Mouse (Mus musculus) limb, embryonic 11.5 days (tissue): ENCODE measurements around the gene B3gnt9. TPM values are rescaled to one million over a fixed set of nuclear protein-coding genes. Genes with fewer than 3 reads are reported as not detected.

Experiments used
- ATAC-seq: fragments of 200-750 bp; cut with Nextera tagmentation; 2 replicates; pipeline ENCODE4 v1.8.0; 2017; ENCODE audit warnings: low read depth; ENCODE audit not compliant: insufficient number of reproducible peaks, low FRiP score, low TSS enrichment
- DNase-seq: peaks from one replicate; pipeline ENCODE4 v3.0.0-alpha.2; 2015; ENCODE audit warnings: low spot score
- H3K27ac ChIP-seq: fragments of 300-500 bp; sonication (generic); replicated peaks from 2 replicates; pipeline ENCODE4 v1.5.1; 2014; ENCODE audit warnings: low read depth, mild to moderate bottlenecking, low read length
- H3K27me3 ChIP-seq: fragments of 300-500 bp; sonication (generic); 2 replicates; pipeline ENCODE4 v1.6.1; 2014; ENCODE audit warnings: mild to moderate bottlenecking, low read length, mixed read lengths; ENCODE audit not compliant: control insufficient read depth, insufficient read depth
- H3K36me3 ChIP-seq: fragments of 300-500 bp; sonication (generic); 2 replicates; pipeline ENCODE4 v1.6.1; 2014; ENCODE audit warnings: mild to moderate bottlenecking, low read length, moderate library complexity, mixed read lengths; ENCODE audit not compliant: control insufficient read depth, insufficient read depth
- H3K4me1 ChIP-seq: fragments of 300-500 bp; sonication (generic); 2 replicates; pipeline ENCODE4 v1.6.1; 2014; ENCODE audit warnings: low read length, mixed read lengths; ENCODE audit not compliant: control insufficient read depth, insufficient read depth
- H3K4me2 ChIP-seq: fragments of 300-500 bp; sonication (generic); 2 replicates; pipeline ENCODE4 v1.6.1; 2014; ENCODE audit warnings: low read depth, mild to moderate bottlenecking, moderate library complexity; ENCODE audit not compliant: severe bottlenecking
- H3K4me3 ChIP-seq: fragments of 300-500 bp; sonication (generic); 2 replicates; pipeline ENCODE4 v1.5.1; 2014; ENCODE audit warnings: low read depth, low read length
- H3K9ac ChIP-seq: fragments of 300-500 bp; sonication (generic); 2 replicates; pipeline ENCODE4 v1.6.1; 2014; ENCODE audit warnings: mild to moderate bottlenecking, low read length
- H3K9me3 ChIP-seq: fragments of 300-500 bp; sonication (generic); 2 replicates; pipeline ENCODE4 v1.6.1; 2016; ENCODE audit warnings: low read length; ENCODE audit not compliant: control insufficient read depth
- WGBS: fragments of 180-500 bp; shearing (Covaris S2); extraction: QIAGEN DNeasy Blood & Tissue Kit; methylation state at CpG from one replicate; pipeline ENCODE4 v1.1.7; 2014; 5-methylcytosine and 5-hydroxymethylcytosine counted together
- polyA plus RNA-seq: library from polyadenylated mRNA; unstranded; fragments of >200 nt; fragmentation: Nextera tagmentation; extraction: Ambion mirVana; gene quantifications from 2 replicates; pipeline ENCODE4 v1.2.1, GENCODE M21; 2014

B3gnt9 gene
- polyA plus RNA-seq, 1 experiment from 2014 or later, result 2.4 TPM

- peaks cover 3% of the 10 kb centered on the region; the same call in 1 of the 2 replicates for H3K9me3 ChIP-seq
- WGBS, result under 1% methylated on average over 65 of the region's 65 CpGs
- no peak overlapping the region for H3K27ac ChIP-seq
- peaks cover 81% of the 10 kb centered on the region for H3K27me3 ChIP-seq
- peaks cover 24% of the 10 kb centered on the region for H3K4me1 ChIP-seq
- H3K4me2 ChIP-seq, result peak overlapping the region; percentile 65
- peak overlapping the region; percentile 32 for H3K4me3 ChIP-seq
- DNase-seq, result peak; percentile 82
- no peaks in the 10 kb centered on the region; the same call in 1 of the 2 replicates for H3K36me3 ChIP-seq
- H3K9ac ChIP-seq, result peak overlapping the region; percentile 9; the same call in 1 of the 2 replicates
- ATAC-seq, result peak; percentile 66
Measured at GRCm38 (mm10) chr8:105268342-105269074, 13.6 kb upstream of the B3gnt9 start.

- H3K4me3 ChIP-seq, result no peak overlapping the region
- peaks cover 24% of the 10 kb centered on the region for H3K4me1 ChIP-seq
- peaks cover 3% of the 10 kb centered on the region; the same call in 1 of the 2 replicates for H3K9me3 ChIP-seq
- no peak for DNase-seq
- peaks cover 71% of the 10 kb centered on the region for H3K27me3 ChIP-seq
- no peak for ATAC-seq
- 13% methylated on average over 13 of the region's 13 CpGs for WGBS
- H3K9ac ChIP-seq, result no peak overlapping the region
- no peak overlapping the region for H3K27ac ChIP-seq
- H3K4me2 ChIP-seq, result peak overlapping the region; percentile 7; the same call in 1 of the 2 replicates
- H3K36me3 ChIP-seq, result no peaks in the 10 kb centered on the region; the same call in 1 of the 2 replicates
Measured at GRCm38 (mm10) chr8:105266775-105267174, 11.8 kb upstream of the B3gnt9 start.

- Histone ChIP-seq H3K9ac (no peak overlapping the region), H3K4me3 (peak overlapping the region; percentile 63), H3K36me3 (no peaks in the 10 kb centered on the region; the same call in 1 of the 2 replicates), H3K27me3 (peaks cover 62% of the 10 kb centered on the region), H3K27ac (no peak overlapping the region), H3K4me2 (peak overlapping the region; percentile 81), H3K4me1 (peaks cover 20% of the 10 kb centered on the region), H3K9me3 (peaks cover 3% of the 10 kb centered on the region; the same call in 1 of the 2 replicates)
- DNase-seq (no peak), ATAC-seq (no peak)
- WGBS, result 10% methylated on average over 10 of the region's 10 CpGs
Measured at GRCm38 (mm10) chr8:105265128-105265527, 10.2 kb upstream of the B3gnt9 start.

- Histone ChIP-seq H3K9ac (peak within 1 kb of the TSS; percentile 58), H3K4me2 (peak within 1 kb of the TSS; percentile 81), H3K27me3 (peaks cover 62% of the 10 kb centered on the region), H3K27ac (no peak within 1 kb of the TSS), H3K36me3 (no peaks in the 10 kb centered on the region; the same call in 1 of the 2 replicates), H3K9me3 (peaks cover 3% of the 10 kb centered on the region; the same call in 1 of the 2 replicates), H3K4me1 (peaks cover 20% of the 10 kb centered on the region), H3K4me3 (peak within 1 kb of the TSS; percentile 63)
- WGBS, result 1% methylated on average over 54 of the region's 54 CpGs
- DNase-seq (peak; percentile 71), ATAC-seq (no peak)
Measured at GRCm38 (mm10) chr8:105264024-105264982, 9.3 kb upstream of the B3gnt9 start, which contains the start of the genes Tradd and Fbxl8. Tradd (minus strand) TSS chr8:105264609. Fbxl8 (plus strand) TSS chr8:105264648.

- ATAC-seq, result no peak
- Histone ChIP-seq H3K9ac (no peak overlapping the region), H3K27me3 (peaks cover 62% of the 10 kb centered on the region), H3K4me3 (no peak overlapping the region), H3K4me1 (peaks cover 18% of the 10 kb centered on the region), H3K4me2 (no peak overlapping the region; the same call in 1 of the 2 replicates), H3K9me3 (peaks cover 3% of the 10 kb centered on the region; the same call in 1 of the 2 replicates), H3K36me3 (no peaks in the 10 kb centered on the region; the same call in 1 of the 2 replicates), H3K27ac (no peak overlapping the region)
- no peak for DNase-seq
- 44% methylated on average over 16 of the region's 16 CpGs for WGBS
Measured at GRCm38 (mm10) chr8:105263244-105263912, 8.4 kb upstream of the B3gnt9 start.

- H3K36me3 ChIP-seq, result no peaks in the 10 kb centered on the region
- no peak overlapping the region for H3K9ac ChIP-seq
- no peak overlapping the region for H3K27ac ChIP-seq
- 85% methylated on average over 12 of the region's 12 CpGs for WGBS
- DNase-seq (no peak), ATAC-seq (no peak)
- H3K4me1 ChIP-seq, result peaks cover 13% of the 10 kb centered on the region; the same call in 1 of the 2 replicates
- H3K27me3 ChIP-seq, result peaks cover 55% of the 10 kb centered on the region
- peaks cover 3% of the 10 kb centered on the region; the same call in 1 of the 2 replicates for H3K9me3 ChIP-seq
- no peak overlapping the region for H3K4me3 ChIP-seq
- H3K4me2 ChIP-seq, result no peak overlapping the region
Measured at GRCm38 (mm10) chr8:105261326-105261980, 6.5 kb upstream of the B3gnt9 start.

- Histone ChIP-seq H3K4me1 (peaks cover 13% of the 10 kb centered on the region; the same call in 1 of the 2 replicates), H3K27ac (no peak overlapping the region), H3K27me3 (peaks cover 57% of the 10 kb centered on the region), H3K4me2 (no peak overlapping the region), H3K9me3 (no peaks in the 10 kb centered on the region), H3K36me3 (no peaks in the 10 kb centered on the region), H3K9ac (no peak overlapping the region), H3K4me3 (no peak overlapping the region)
- DNase-seq (no peak), ATAC-seq (no peak)
- WGBS, result 60% methylated on average over 7 of the region's 7 CpGs
Measured at GRCm38 (mm10) chr8:105260371-105261099, 5.6 kb upstream of the B3gnt9 start.
